Mouse (Mus musculus) hindbrain, embryonic 10.5 days (tissue): ENCODE measurements around the gene Wdr61. TPM values are rescaled to one million over a fixed set of nuclear protein-coding genes. Genes with fewer than 3 reads are reported as not detected.

ENCODE experiments used
- DNase-seq: peaks from one replicate; pipeline ENCODE4 v3.0.0-alpha.2; 2017; ENCODE audit warnings: low spot score
- H3K27ac ChIP-seq: fragments of 300-500 bp; sonication (generic); 2 replicates; pipeline ENCODE4 v1.5.1; 2016; ENCODE audit warnings: mild to moderate bottlenecking, moderate library complexity
- H3K27me3 ChIP-seq: fragments of 300-500 bp; sonication (generic); 2 replicates; pipeline ENCODE4 v1.6.1; 2016; ENCODE audit warnings: mild to moderate bottlenecking; ENCODE audit not compliant: poor library complexity, insufficient read depth, severe bottlenecking
- H3K36me3 ChIP-seq: fragments of 300-500 bp; sonication (generic); 2 replicates; pipeline ENCODE4 v1.6.1; 2016; ENCODE audit warnings: mild to moderate bottlenecking, moderate library complexity
- H3K4me1 ChIP-seq: fragments of 300-500 bp; sonication (generic); replicated peaks from 2 replicates; pipeline ENCODE4 v1.6.1; 2016; ENCODE audit warnings: mild to moderate bottlenecking
- H3K4me3 ChIP-seq: fragments of 300-500 bp; sonication (generic); 2 replicates; pipeline ENCODE4 v1.5.1; 2016; ENCODE audit warnings: mild to moderate bottlenecking, moderate library complexity
- H3K9me3 ChIP-seq: fragments of 300-500 bp; sonication (generic); 2 replicates; pipeline ENCODE4 v1.6.1; 2016; ENCODE audit warnings: mild to moderate bottlenecking, moderate library complexity
- WGBS: fragments of 180-500 bp; shearing (Covaris S2); methylation state at CpG from one replicate; pipeline ENCODE4 v1.1.7; 2016; 5-methylcytosine and 5-hydroxymethylcytosine counted together
- polyA plus RNA-seq: library from polyadenylated mRNA; unstranded; fragments of >200 nt; fragmentation: Nextera tagmentation; extraction: Ambion mirVana; gene quantifications from 2 replicates; pipeline ENCODE4 v1.2.1, GENCODE M21; 2016

Gene Wdr61
- 150 and 174 TPM in 2 replicates for polyA plus RNA-seq

- peak; percentile 98 for DNase-seq
- peaks cover 16% of the 10 kb centered on the region for H3K36me3 ChIP-seq
- H3K4me1 ChIP-seq = peaks cover 32% of the 10 kb centered on the region
- H3K9me3 ChIP-seq = no peaks in the 10 kb centered on the region
- H3K27me3 ChIP-seq = no peaks in the 10 kb centered on the region
- 2% methylated on average over 32 of the region's 32 CpGs for WGBS
- H3K4me3 ChIP-seq = peak within 1 kb of the TSS; percentile 69
- peak within 1 kb of the TSS; percentile 86 for H3K27ac ChIP-seq
These were observed at the start of gene Wdr61 for GRCm38 (mm10) chr9:54733921-54734638. Gene Wdr61 (minus strand): TSS chr9:54734519.

- WGBS = 22% methylated on average over 3 of the region's 3 CpGs
- H3K4me1 ChIP-seq = peaks cover 39% of the 10 kb centered on the region
- no peaks in the 10 kb centered on the region for H3K9me3 ChIP-seq
- no peaks in the 10 kb centered on the region for H3K27me3 ChIP-seq
- H3K27ac ChIP-seq = peak overlapping the region; percentile 62
- H3K4me3 ChIP-seq = no peak overlapping the region
- H3K36me3 ChIP-seq = no peaks in the 10 kb centered on the region
- DNase-seq = peak; percentile 51
These were observed 49.7 kb upstream of the Wdr61 start for GRCm38 (mm10) chr9:54784003-54784402.

DNA sequence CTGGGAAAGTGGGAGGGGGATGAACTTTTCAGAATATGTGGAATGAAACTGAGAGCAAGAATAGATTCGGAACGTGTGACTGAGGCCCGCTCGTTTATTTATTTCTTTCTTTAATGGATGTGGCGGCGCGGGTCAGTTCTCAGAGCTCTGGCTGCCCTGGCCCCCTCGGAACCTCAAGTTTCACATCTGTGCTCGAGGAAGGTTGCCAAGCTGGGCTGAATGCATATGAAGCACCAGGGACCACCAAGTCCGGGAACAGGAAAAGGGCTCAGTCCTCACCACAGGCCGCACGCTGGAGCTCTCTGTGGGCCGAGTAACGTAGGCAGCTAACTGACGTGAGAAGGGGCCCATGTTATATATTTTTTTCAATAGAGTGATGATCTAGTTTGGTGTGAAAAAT, 48.2 kb upstream of the Wdr61 start:
- peaks cover 33% of the 10 kb centered on the region for H3K4me1 ChIP-seq
- no peak overlapping the region for H3K4me3 ChIP-seq
- WGBS = 61% methylated on average over 15 of the region's 15 CpGs
- H3K27me3 ChIP-seq = no peaks in the 10 kb centered on the region
- H3K36me3 ChIP-seq = no peaks in the 10 kb centered on the region
- 0 out of 2 replicates have a peak overlapping the region, but pooled peaks have one; percentile 23 for H3K27ac ChIP-seq
- H3K9me3 ChIP-seq = no peaks in the 10 kb centered on the region
- DNase-seq = no peak

- H3K36me3 ChIP-seq = peaks cover 13% of the 10 kb centered on the region
- H3K4me1 ChIP-seq = peaks cover 14% of the 10 kb centered on the region
- no peak overlapping the region for H3K4me3 ChIP-seq
- no peak overlapping the region for H3K27ac ChIP-seq
- H3K9me3 ChIP-seq = no peaks in the 10 kb centered on the region
- no peak for DNase-seq
- 86% methylated on average over 8 of the region's 8 CpGs for WGBS
- H3K27me3 ChIP-seq = no peaks in the 10 kb centered on the region
These were observed 45.0 kb upstream of the Wdr61 start for GRCm38 (mm10) chr9:54779280-54779679.

GRCm38 (mm10) chr9:54776451-54776982, 42.2 kb upstream of the Wdr61 start:
- Histone ChIP-seq H3K4me1 (no peaks in the 10 kb centered on the region; the same call in 1 of the 2 replicates), H3K27ac (no peak overlapping the region), H3K36me3 (peaks cover 26% of the 10 kb centered on the region), H3K9me3 (no peaks in the 10 kb centered on the region), H3K27me3 (no peaks in the 10 kb centered on the region), H3K4me3 (no peak overlapping the region)
- WGBS = 93% methylated on average over 13 of the region's 13 CpGs
- DNase-seq = no peak

DNA sequence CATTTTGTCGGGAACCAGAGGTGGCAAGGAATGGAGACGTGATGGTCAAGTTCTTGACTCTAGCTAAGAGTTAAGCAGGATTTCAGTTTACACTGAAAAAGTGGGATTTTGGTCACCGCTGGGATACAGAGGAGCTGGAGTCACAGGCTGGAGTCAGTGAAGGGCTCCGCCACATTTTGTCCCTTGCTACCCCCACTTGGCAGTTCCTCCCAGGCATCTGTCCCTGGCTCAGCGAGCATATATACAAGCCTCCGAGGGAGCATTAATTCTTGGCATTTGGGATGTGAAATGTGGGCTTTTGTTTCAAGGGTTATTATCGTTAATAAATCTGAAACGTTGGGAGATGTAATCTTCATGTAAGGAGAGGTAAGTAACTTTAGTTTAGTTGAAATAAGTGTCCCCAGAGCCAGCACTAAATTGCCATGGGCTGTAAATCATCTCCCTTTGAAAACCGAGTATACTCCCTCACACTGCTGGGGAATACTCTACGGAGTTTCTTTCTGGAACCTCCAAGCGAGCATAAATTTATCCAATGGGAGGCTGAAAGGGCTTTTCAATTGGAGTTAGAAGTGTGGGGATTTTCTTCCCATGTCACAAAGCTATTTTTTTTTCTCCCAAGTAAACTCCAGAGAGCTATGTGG, 35.9 kb upstream of the Wdr61 start:
- Histone ChIP-seq H3K9me3 (no peaks in the 10 kb centered on the region), H3K4me3 (peak overlapping the region; percentile 22), H3K27ac (peak overlapping the region; percentile 76), H3K4me1 (peaks cover 45% of the 10 kb centered on the region), H3K36me3 (peaks cover 40% of the 10 kb centered on the region), H3K27me3 (peaks cover 24% of the 10 kb centered on the region)
- WGBS = 75% methylated on average over 11 of the region's 11 CpGs
- DNase-seq = no peak

- H3K4me3 ChIP-seq = peak overlapping the region; percentile 62
- peaks cover 71% of the 10 kb centered on the region for H3K4me1 ChIP-seq
- peak; percentile 59 for DNase-seq
- H3K36me3 ChIP-seq = peaks cover 20% of the 10 kb centered on the region; the same call in 1 of the 2 replicates
- peak overlapping the region; percentile 85 for H3K27ac ChIP-seq
- H3K27me3 ChIP-seq = peaks cover 64% of the 10 kb centered on the region
- WGBS = under 1% methylated on average over 41 of the region's 41 CpGs
- no peaks in the 10 kb centered on the region for H3K9me3 ChIP-seq
These were observed 31.2 kb upstream of the Wdr61 start for GRCm38 (mm10) chr9:54765336-54766085.

DNA sequence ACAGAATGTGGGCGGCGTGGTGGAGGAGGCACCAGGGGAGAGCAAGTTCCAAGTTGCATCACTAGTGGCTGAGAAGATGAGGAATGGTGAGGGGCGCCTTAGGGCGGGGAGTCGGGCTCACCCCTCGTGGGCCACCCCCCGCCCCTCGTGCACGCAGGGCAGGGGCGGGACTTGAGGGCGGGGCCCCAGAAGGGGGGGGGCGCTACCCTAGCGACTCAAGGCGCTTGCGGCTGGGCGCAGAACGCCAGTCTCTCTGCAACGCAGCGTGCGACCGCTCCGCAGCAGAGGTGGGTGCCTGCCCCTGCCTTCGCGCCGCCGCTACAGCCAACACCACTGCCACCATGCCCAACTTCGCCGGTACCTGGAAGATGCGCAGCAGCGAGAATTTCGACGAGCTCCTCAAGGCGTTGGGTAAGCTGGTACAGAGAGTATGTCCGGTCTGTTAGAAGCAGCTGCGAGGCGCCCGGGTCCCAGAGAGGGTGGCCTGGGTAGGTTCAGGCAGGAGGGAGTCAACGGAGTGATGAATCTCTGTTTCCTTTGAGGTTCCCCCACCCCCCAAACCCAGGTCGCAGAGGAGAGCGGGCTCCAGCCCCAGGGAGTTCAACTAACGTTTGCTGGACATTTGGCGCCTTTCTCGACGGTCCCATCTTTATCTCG, 30.4 kb upstream of the Wdr61 start, which contains the start of gene Crabp1:
Crabp1 (plus strand) TSS at position 188 of the 657 bp plus-strand sequence.
- peak within 1 kb of the TSS; percentile 62 for H3K4me3 ChIP-seq
- under 1% methylated on average over 44 of the region's 45 CpGs for WGBS
- H3K27me3 ChIP-seq = peaks cover 64% of the 10 kb centered on the region

DNA sequence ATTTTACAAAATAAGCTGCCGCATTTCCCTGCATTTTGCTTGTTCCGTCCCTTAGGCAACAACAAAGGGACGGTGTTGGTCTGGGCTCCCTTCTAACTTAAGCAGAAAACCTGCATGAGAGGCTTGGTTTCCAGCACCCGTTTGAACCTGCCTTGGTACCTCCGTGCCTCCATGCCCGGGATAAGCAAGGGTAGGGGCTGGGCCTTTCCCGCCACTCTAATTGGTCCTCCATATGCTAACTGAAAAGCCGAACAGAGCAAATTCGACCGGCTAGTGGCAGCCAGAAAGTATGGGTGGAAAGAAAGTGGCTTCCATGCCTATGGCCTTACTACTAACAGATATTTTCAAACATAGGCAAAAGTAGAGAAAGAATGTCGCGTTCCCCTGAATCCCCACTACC, 29.8 kb upstream of the Wdr61 start:
- Histone ChIP-seq H3K9me3 (no peaks in the 10 kb centered on the region), H3K4me3 (peak overlapping the region; percentile 62), H3K36me3 (peaks cover 9% of the 10 kb centered on the region; the same call in 1 of the 2 replicates), H3K27me3 (peaks cover 64% of the 10 kb centered on the region), H3K27ac (peak overlapping the region; percentile 85), H3K4me1 (peaks cover 73% of the 10 kb centered on the region)
- DNase-seq = no peak
- 16% methylated on average over 12 of the region's 12 CpGs for WGBS

More for the DNA sequence above, 30.4 kb upstream of the Wdr61 start, which contains the start of gene Crabp1:
- Histone ChIP-seq H3K4me1 (peaks cover 73% of the 10 kb centered on the region), H3K36me3 (peaks cover 14% of the 10 kb centered on the region; the same call in 1 of the 2 replicates), H3K27ac (peak within 1 kb of the TSS; percentile 85), H3K9me3 (no peaks in the 10 kb centered on the region)
- DNase-seq = peak; percentile 74

DNA sequence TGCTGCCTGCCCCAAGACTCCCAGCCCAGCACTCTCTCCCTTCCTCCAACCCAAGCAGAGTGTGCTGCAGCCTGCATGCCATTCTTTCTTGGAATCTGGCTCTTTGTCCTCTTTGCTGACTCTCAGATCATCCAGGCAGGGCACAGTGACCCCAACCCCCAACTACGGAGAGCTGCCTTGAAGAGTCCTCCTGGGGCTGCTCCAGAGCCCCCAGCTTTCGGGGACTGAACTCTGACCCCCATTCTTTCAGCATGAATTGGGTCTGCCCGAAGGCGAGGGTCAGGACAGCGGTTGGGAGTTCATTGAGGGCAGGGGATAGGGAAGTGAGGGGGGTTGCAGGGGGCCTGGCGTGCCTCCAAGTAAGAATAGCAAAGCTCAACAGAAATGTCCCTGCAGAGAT, 25.3 kb upstream of the Wdr61 start:
- peak overlapping the region; percentile 20; the same call in 1 of the 2 replicates for H3K4me3 ChIP-seq
- H3K9me3 ChIP-seq = no peaks in the 10 kb centered on the region
- H3K27ac ChIP-seq = peak overlapping the region; percentile 87
- peaks cover 43% of the 10 kb centered on the region for H3K4me1 ChIP-seq
- H3K36me3 ChIP-seq = no peaks in the 10 kb centered on the region
- peaks cover 33% of the 10 kb centered on the region for H3K27me3 ChIP-seq
- 7% methylated on average over 6 of the region's 6 CpGs for WGBS
- DNase-seq = peak; percentile 81

- Histone ChIP-seq H3K9me3 (no peaks in the 10 kb centered on the region), H3K27me3 (peaks cover 23% of the 10 kb centered on the region), H3K4me1 (peaks cover 50% of the 10 kb centered on the region), H3K36me3 (no peaks in the 10 kb centered on the region), H3K27ac (peak overlapping the region; percentile 76), H3K4me3 (peak overlapping the region; percentile 20; the same call in 1 of the 2 replicates)
- no peak for DNase-seq
- WGBS = 39% methylated on average over 11 of the region's 11 CpGs
These were observed 18.6 kb upstream of the Wdr61 start for GRCm38 (mm10) chr9:54752944-54753295.
